Mouse (Mus musculus) heart, postnatal 25 days (tissue): ENCODE data around the gene Gm49450. TPM values are rescaled to one million over a fixed set of nuclear protein-coding genes. Genes with fewer than 3 reads are reported as not detected.
"Not testable (repeated sequence)": the region's sequence is repeated elsewhere in the genome, so short reads cannot be mapped to it uniquely, and the experiment has no call there.

Experiments used
- DNase-seq: peaks from one replicate; pipeline ENCODE4 v3.0.0; 2022; ENCODE audit warnings: low spot score
- intact Hi-C: fragments of 180-260 bp; cut with DNase I; formaldehyde crosslinking; loops from one replicate; pipeline ENCODE4 v1.15.1; 2025
- total RNA-seq, 2 experiments: library from RNA; stranded (reverse); gene quantifications; 2 replicates each; pipeline ENCODE4 v1.2.3; 2021

Gene Gm49450
- total RNA-seq, 2 experiments from 2014 or later: not detected

GRCm38 (mm10) chr15:98959531-98959930 lies 6.2 kb upstream of the Gm49450 start:
- no peak for DNase-seq
- intact Hi-C loops: no loop called here

- no peak for DNase-seq
- intact Hi-C loops: no loop called here
These were observed 5.6 kb upstream of the Gm49450 start for GRCm38 (mm10) chr15:98958901-98959420.

- no peak for DNase-seq
- intact Hi-C loops: no loop called here
These were observed 4.1 kb upstream of the Gm49450 start for GRCm38 (mm10) chr15:98957475-98957874.

GRCm38 (mm10) chr15:98956000-98956399 lies 2.6 kb upstream of the Gm49450 start:
- intact Hi-C loops: no loop called here

GRCm38 (mm10) chr15:98955324-98955723 lies 2.0 kb upstream of the Gm49450 start:
- intact Hi-C loops: no loop called here
- DNase-seq: no peak

More at GRCm38 (mm10) chr15:98956000-98956399, 2.6 kb upstream of the Gm49450 start:
- no peak for DNase-seq

GRCm38 (mm10) chr15:98954425-98955253 lies 1.3 kb upstream of the Gm49450 start:
- no peak for DNase-seq
- intact Hi-C loops: no loop called here

GRCm38 (mm10) chr15:98952751-98953400 lies 475 bp downstream of the Gm49450 start:
- intact Hi-C loops: loop anchor here (1.0 to 2.0 kb wide), 3 partner anchors 18 to 40 kb away; partner anchors contain the start of gene Tuba1b

GRCm38 (mm10) chr15:98952063-98952455 lies 1.3 kb downstream of the Gm49450 start:
- DNase-seq: no peak

More at GRCm38 (mm10) chr15:98952751-98953400, 475 bp downstream of the Gm49450 start:
- peak; percentile 51 for DNase-seq

GRCm38 (mm10) chr15:98951122-98952062 lies 2.0 kb downstream of the Gm49450 start:
- DNase-seq: not testable (repeated sequence)
- intact Hi-C loops: loop anchor here (2.0 kb wide), 2 partner anchors 17 to 33 kb away; partner anchors contain the start of gene Tuba1b

More at GRCm38 (mm10) chr15:98952063-98952455, 1.3 kb downstream of the Gm49450 start:
- intact Hi-C loops: loop anchor here (2.0 kb wide), 2 partner anchors 17 to 33 kb away; partner anchors contain the start of gene Tuba1b

GRCm38 (mm10) chr15:98949607-98949892 lies 3.8 kb downstream of the Gm49450 start:
- DNase-seq: no peak
- intact Hi-C loops: no loop called here

GRCm38 (mm10) chr15:98948857-98949606 lies 4.3 kb downstream of the Gm49450 start:
- intact Hi-C loops: no loop called here

GRCm38 (mm10) chr15:98948382-98948781 lies 5.0 kb downstream of the Gm49450 start:
- no peak for DNase-seq
- intact Hi-C loops: no loop called here

More at GRCm38 (mm10) chr15:98948857-98949606, 4.3 kb downstream of the Gm49450 start:
- no peak for DNase-seq

GRCm38 (mm10) chr15:98947884-98948283 lies 5.5 kb downstream of the Gm49450 start:
- DNase-seq: no peak
- intact Hi-C loops: no loop called here

- intact Hi-C loops: no loop called here
These were observed 10.2 kb downstream of the Gm49450 start for GRCm38 (mm10) chr15:98943133-98943532.

GRCm38 (mm10) chr15:98942081-98942480 lies 11.3 kb downstream of the Gm49450 start:
- DNase-seq: no peak
- intact Hi-C loops: no loop called here

More at GRCm38 (mm10) chr15:98943133-98943532, 10.2 kb downstream of the Gm49450 start:
- no peak for DNase-seq

- intact Hi-C loops: no loop called here
These were observed 11.8 kb downstream of the Gm49450 start for GRCm38 (mm10) chr15:98941539-98941938.

GRCm38 (mm10) chr15:98940816-98941215 lies 12.5 kb downstream of the Gm49450 start:
- DNase-seq: no peak
- intact Hi-C loops: no loop called here

More at GRCm38 (mm10) chr15:98941539-98941938, 11.8 kb downstream of the Gm49450 start:
- no peak for DNase-seq

GRCm38 (mm10) chr15:98934217-98934839 lies 19.0 kb downstream of the Gm49450 start, which contains the start of gene Tuba1b:
TSS of gene Tuba1b (minus strand) at chr15:98934565.
- peak; percentile 91 for DNase-seq
- intact Hi-C loops: loop anchor here (2.0 kb wide), 1 partner anchor 18 kb away; the partner anchor contains the start of genes Gm49450 and Tuba1a
